Mouse (Mus musculus): ENCODE data around the gene Ap3b1. TPM values are rescaled to one million over a fixed set of nuclear protein-coding genes. Genes with fewer than 3 reads are reported as not detected.

The Ap3b1 gene
- polyA plus RNA-seq, 1 experiment from 2014 or later, result 76.2 TPM

DNA sequence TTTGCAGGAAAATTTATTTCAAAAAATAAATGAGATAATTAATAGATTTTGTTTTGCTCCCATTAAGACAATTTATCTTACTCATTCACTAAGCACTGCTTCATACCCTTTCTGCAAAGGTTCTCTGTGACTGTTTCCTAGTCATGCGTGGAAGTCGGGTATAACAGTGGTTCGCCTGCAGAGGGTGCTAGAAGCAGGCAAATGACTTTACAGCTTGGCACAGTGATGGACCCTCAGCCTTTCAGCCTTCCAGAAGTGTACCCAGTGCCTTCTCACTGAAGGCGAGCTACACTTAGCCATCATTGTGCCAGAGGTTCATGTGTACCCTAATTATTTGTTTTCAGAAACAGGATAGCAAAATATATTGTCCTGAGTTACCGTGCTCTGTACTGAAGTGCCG, 92.5 kb downstream of the Ap3b1 start:
- no peaks in the 10 kb centered on the region for H3K27me3 ChIP-seq
- ChIA-PET POLR2A (no interaction called here), CTCF (interaction anchor here (1.1 to 2.4 kb wide), 7 partner anchors 10 to 31 kb away, joined by 3 to 9 read pairs (median 4); no protein-coding TSS in a partner anchor)
- in situ Hi-C loops (cut with MboI; ENCODE audit: low pct_unique_long_range_greater_than_20kb), result no loop called here
- ATAC-seq (no peak), DNase-seq (ENCODE audit: low read depth, low spot score) (no peak)
- peak; percentile 70 for TF ChIP-seq CTCF (IDR thresholded peaks at IDR 0.05)

DNA sequence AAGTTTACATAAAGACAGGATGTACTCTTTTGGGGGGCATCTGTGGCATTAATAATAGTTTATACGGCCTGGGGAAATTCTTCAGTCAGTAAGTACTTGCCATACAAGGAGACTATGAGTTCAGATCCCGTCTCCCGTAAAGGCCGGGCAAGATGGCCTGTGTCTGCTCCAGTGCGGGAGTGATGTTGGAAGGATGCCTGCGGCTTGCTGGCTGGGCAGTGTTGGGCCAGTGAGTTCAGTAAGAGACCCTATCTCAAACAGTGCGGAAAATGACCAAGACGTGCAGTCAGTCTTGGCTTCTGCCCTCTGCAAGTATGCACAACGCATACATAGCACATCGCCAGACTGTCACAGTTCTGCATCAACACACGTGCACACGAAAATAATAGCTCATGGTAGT, 95.4 kb downstream of the Ap3b1 start:
- H3K27me3 ChIP-seq, result no peaks in the 10 kb centered on the region
- ChIA-PET CTCF (interaction anchor here (1.2 to 1.4 kb wide), 2 partner anchors 18 to 22 kb away, joined by 4 to 5 read pairs; no protein-coding TSS in a partner anchor), POLR2A (no interaction called here)
- ATAC-seq (no peak), DNase-seq (ENCODE audit: low read depth, low spot score) (no peak)
- no peak for TF ChIP-seq CTCF (IDR thresholded peaks at IDR 0.05)
- in situ Hi-C loops (cut with MboI; ENCODE audit: low pct_unique_long_range_greater_than_20kb), result no loop called here

DNA sequence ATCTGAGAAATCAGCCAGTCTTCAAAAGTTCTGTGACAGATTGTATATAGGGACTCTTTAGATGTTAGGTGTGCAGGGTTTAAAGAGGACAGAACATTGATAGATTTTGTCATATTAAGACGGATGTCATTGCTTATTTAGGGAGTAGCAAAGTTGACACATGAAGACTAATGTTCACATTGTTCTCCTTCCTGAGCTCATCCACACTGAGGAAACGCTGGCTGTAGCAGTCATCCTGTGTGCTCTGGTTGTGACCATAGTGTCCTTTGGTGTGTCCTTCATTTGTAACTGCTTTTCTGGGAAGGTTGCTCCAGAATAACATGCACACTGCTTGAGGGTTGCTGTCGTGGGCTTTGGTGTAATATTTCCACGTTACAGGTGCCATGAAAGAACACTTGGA, 100.4 kb downstream of the Ap3b1 start:
- in situ Hi-C loops (cut with MboI; ENCODE audit: low pct_unique_long_range_greater_than_20kb), result no loop called here
- no peak for DNase-seq (ENCODE audit: low read depth, low spot score)
- no peak for TF ChIP-seq CTCF (IDR thresholded peaks at IDR 0.05)
- ATAC-seq, result no peak
- ChIA-PET CTCF (no interaction called here), POLR2A (no interaction called here)
- H3K27me3 ChIP-seq, result no peaks in the 10 kb centered on the region

DNA sequence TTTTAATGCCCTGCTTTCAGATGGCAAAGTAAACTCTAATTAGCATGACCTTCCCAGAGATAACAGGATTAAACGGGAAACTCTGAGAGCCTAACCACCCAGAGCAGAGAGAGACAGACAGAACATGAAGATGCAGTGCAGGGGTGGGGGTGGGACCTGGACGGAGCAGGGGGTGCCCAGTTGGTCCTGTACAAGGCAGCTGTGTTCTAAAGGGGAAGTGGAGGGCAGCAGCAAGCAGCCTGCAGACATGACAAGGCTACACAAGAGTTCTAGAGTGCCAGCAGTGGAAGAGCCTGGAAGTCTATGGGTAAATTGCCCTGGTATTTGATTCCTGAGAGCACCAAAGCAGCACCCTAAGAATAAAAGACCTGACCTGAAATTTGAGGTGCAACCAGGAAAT, 105.5 kb downstream of the Ap3b1 start:
- TF ChIP-seq CTCF (IDR thresholded peaks at IDR 0.05), result no peak
- ChIA-PET POLR2A (no interaction called here), CTCF (no interaction called here)
- DNase-seq (ENCODE audit: low read depth, low spot score), result no peak
- ATAC-seq, result no peak
- in situ Hi-C loops (cut with MboI; ENCODE audit: low pct_unique_long_range_greater_than_20kb), result no loop called here
- H3K27me3 ChIP-seq, result no peaks in the 10 kb centered on the region

DNA sequence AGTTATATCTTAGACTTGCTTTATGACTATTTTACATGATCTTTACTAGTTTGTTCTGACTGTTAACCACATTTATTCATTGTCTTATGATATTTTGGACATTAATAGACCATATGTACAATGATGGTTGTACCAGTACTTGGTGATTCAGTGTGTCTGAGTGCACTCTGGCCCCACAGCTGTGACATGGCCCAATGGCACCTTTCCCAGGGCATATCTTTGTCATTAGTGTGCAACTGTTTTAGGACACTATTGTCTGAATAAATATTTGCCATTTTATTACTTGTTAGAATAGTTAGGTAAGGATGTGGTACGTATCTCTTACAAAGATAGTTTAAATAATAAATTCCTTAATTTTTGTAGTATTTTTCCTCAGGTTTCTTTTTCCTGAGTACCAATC, 109.8 kb downstream of the Ap3b1 start:
- ChIA-PET POLR2A (no interaction called here), CTCF (no interaction called here)
- no peak for ATAC-seq
- DNase-seq (ENCODE audit: low read depth, low spot score), result no peak
- no peak for TF ChIP-seq CTCF (IDR thresholded peaks at IDR 0.05)
- no peaks in the 10 kb centered on the region for H3K27me3 ChIP-seq
- in situ Hi-C loops (cut with MboI; ENCODE audit: low pct_unique_long_range_greater_than_20kb), result no loop called here

GRCm38 (mm10) chr13:94471009-94471672, 112.4 kb downstream of the Ap3b1 start:
- POLR2A ChIA-PET, result interaction anchor here (0.6 kb wide), 1 partner anchor 10 kb away, joined by 3 read pairs; no protein-coding TSS in a partner anchor
- CTCF ChIA-PET, result interaction anchor here (0.8 to 1.5 kb wide), 3 partner anchors 14 to 31 kb away, joined by 3 to 4 read pairs (median 3); no protein-coding TSS in a partner anchor
- ATAC-seq, result no peak
- no peak for DNase-seq (ENCODE audit: low read depth, low spot score)
- in situ Hi-C loops (cut with MboI; ENCODE audit: low pct_unique_long_range_greater_than_20kb), result no loop called here
- no peak for TF ChIP-seq CTCF (IDR thresholded peaks at IDR 0.05)
- H3K27me3 ChIP-seq, result no peaks in the 10 kb centered on the region

GRCm38 (mm10) chr13:94476208-94476607, 117.4 kb downstream of the Ap3b1 start:
- no peak for TF ChIP-seq CTCF (IDR thresholded peaks at IDR 0.05)
- DNase-seq (ENCODE audit: low read depth, low spot score) (no peak), ATAC-seq (no peak)
- in situ Hi-C loops (cut with MboI; ENCODE audit: low pct_unique_long_range_greater_than_20kb), result no loop called here
- no peaks in the 10 kb centered on the region for H3K27me3 ChIP-seq
- ChIA-PET CTCF (interaction anchor here (0.8 to 1.6 kb wide), 2 partner anchors 10 to 26 kb away, joined by 3 to 4 read pairs; no protein-coding TSS in a partner anchor), POLR2A (no interaction called here)

GRCm38 (mm10) chr13:94480256-94480655, 121.5 kb downstream of the Ap3b1 start:
- in situ Hi-C loops (cut with MboI; ENCODE audit: low pct_unique_long_range_greater_than_20kb), result no loop called here
- CTCF ChIA-PET, result no interaction called here
- TF ChIP-seq CTCF (IDR thresholded peaks at IDR 0.05), result no peak
- H3K27me3 ChIP-seq, result no peaks in the 10 kb centered on the region
- no peak for DNase-seq (ENCODE audit: low read depth, low spot score)
- POLR2A ChIA-PET, result no interaction called here
- ATAC-seq, result no peak

DNA sequence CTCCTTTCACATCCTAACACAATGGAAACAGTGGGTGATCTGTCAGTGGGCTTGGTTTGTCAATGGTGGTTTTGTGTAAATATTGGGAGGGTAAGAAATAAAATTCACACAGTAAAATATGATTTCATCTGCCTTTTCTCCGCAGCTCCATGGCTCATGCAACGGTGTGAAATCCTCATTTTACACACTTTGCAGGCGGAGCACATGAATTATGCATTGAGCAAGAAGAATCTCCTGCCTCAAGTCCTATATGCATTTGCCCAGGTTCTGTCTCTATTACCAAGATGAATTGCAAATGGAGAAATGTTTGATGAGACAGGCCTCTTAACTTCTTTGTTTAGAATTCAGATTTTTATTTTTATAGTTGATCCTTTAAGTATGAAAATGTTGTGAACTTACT, 131.9 kb downstream of the Ap3b1 start:
- in situ Hi-C loops (cut with MboI; ENCODE audit: low pct_unique_long_range_greater_than_20kb), result no loop called here
- CTCF ChIA-PET, result no interaction called here

DNA sequence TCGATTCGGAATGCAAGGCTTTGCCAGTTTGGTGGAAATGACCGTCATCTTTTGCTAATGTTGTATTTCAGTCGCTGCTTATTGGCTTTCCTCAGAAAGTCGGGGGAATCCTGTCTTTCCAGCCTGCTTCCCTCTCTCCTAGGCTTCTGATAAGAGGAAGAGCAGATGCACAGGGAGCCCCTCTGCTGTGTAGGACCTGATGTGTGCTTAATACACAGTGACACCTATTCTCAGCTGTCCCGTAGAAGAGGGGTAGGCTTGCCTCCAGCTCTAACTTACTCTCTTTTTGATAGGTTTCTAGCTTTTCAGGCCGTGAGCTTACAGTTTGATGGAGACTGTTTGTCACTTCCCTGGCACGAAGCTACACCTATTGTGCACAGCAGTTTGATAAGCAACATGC, 132.4 kb downstream of the Ap3b1 start:
- CTCF ChIA-PET, result no interaction called here
- POLR2A ChIA-PET, result no interaction called here
- in situ Hi-C loops (cut with MboI; ENCODE audit: low pct_unique_long_range_greater_than_20kb), result no loop called here
- DNase-seq (ENCODE audit: low read depth, low spot score) (no peak), ATAC-seq (no peak)
- TF ChIP-seq CTCF (IDR thresholded peaks at IDR 0.05), result no peak
- no peaks in the 10 kb centered on the region for H3K27me3 ChIP-seq

More for the DNA sequence above, 131.9 kb downstream of the Ap3b1 start:
- no peak for ATAC-seq
- POLR2A ChIA-PET, result no interaction called here
- TF ChIP-seq CTCF (IDR thresholded peaks at IDR 0.05), result no peak
- H3K27me3 ChIP-seq, result no peaks in the 10 kb centered on the region
- no peak for DNase-seq (ENCODE audit: low read depth, low spot score)

DNA sequence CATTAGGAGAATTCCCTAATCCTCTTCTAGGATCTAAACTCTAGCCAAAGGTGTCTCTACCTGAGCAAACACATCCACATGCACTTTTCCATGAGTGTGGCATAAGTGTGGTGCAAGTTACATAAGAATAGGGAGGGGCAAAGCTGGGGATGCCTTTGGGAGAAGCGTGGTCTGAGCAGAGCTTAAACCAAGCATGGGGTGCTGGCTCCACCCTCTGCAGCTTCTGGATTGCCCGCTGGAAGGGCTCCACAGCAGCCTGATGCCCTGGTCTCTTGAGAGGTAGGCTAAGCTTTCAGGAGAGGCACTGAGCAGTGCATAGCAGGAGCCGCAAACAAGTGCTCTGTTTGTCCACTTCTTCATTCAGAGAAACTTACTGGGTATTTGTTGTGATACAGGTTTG, 138.8 kb downstream of the Ap3b1 start:
- POLR2A ChIA-PET, result no interaction called here
- CTCF ChIA-PET, result no interaction called here

DNA sequence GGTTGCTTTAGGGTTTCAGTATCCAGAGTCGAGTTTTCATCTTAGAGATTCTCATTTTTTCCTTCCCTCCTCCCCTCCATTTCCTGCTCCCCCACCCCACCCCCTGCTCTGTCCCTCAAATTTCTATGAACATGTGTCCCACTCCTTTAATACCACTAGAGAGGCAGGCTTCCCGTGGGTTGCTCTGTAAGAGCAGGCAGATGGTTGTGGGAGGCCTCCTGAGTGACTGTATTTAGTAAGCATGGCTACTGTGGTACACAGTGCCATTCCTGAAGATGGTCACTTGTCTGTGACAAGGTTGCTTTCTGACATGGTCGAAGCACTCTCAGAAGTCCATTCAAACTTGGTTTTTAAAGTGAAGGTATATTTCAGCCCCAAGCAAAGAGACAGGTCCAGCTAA, 147.7 kb downstream of the Ap3b1 start:
- CTCF ChIA-PET, result no interaction called here
- no peak for TF ChIP-seq CTCF (IDR thresholded peaks at IDR 0.05)
- in situ Hi-C loops (cut with MboI; ENCODE audit: low pct_unique_long_range_greater_than_20kb), result no loop called here
- no peaks in the 10 kb centered on the region for H3K27me3 ChIP-seq
- DNase-seq (ENCODE audit: low read depth, low spot score), result no peak
- POLR2A ChIA-PET, result no interaction called here
- no peak for ATAC-seq

More for the DNA sequence above, 138.8 kb downstream of the Ap3b1 start:
- DNase-seq (ENCODE audit: low read depth, low spot score) (no peak), ATAC-seq (no peak)
- no peaks in the 10 kb centered on the region for H3K27me3 ChIP-seq
- TF ChIP-seq CTCF (IDR thresholded peaks at IDR 0.05), result no peak
- in situ Hi-C loops (cut with MboI; ENCODE audit: low pct_unique_long_range_greater_than_20kb), result no loop called here
